Mouse (Mus musculus) forebrain, embryonic 12.5 days (tissue): ENCODE results near the gene Pphln1. TPM values are rescaled to one million over a fixed set of nuclear protein-coding genes. Genes with fewer than 3 reads are reported as not detected.

Source experiments
- ATAC-seq: fragments of 200-750 bp; cut with Nextera tagmentation; 2 replicates; pipeline ENCODE4 v1.8.0; 2017; ENCODE audit warnings: moderate TSS enrichment; ENCODE audit not compliant: low FRiP score
- H3K27ac ChIP-seq: fragments of 300-500 bp; sonication (generic); 2 replicates; pipeline ENCODE4 v1.5.1; 2016; ENCODE audit warnings: mild to moderate bottlenecking
- H3K27me3 ChIP-seq: fragments of 300-500 bp; sonication (generic); 2 replicates; pipeline ENCODE4 v1.6.1; 2016; ENCODE audit warnings: mild to moderate bottlenecking
- H3K36me3 ChIP-seq: fragments of 300-500 bp; sonication (generic); replicated peaks from 2 replicates; pipeline ENCODE4 v1.6.1; 2016; ENCODE audit warnings: mild to moderate bottlenecking
- H3K4me1 ChIP-seq: fragments of 300-500 bp; sonication (generic); 2 replicates; pipeline ENCODE4 v1.6.1; 2016
- H3K4me2 ChIP-seq: fragments of 300-500 bp; sonication (generic); 2 replicates; pipeline ENCODE4 v1.6.1; 2016; ENCODE audit warnings: mild to moderate bottlenecking, moderate library complexity
- H3K4me3 ChIP-seq: fragments of 300-500 bp; sonication (generic); replicated peaks from 2 replicates; pipeline ENCODE4 v1.5.1; 2016; ENCODE audit warnings: mild to moderate bottlenecking
- H3K9ac ChIP-seq: fragments of 300-500 bp; sonication (generic); 2 replicates; pipeline ENCODE4 v1.6.1; 2016; ENCODE audit warnings: mild to moderate bottlenecking
- H3K9me3 ChIP-seq: fragments of 300-500 bp; sonication (generic); 2 replicates; pipeline ENCODE4 v1.6.1; 2016
- WGBS: fragments of 180-500 bp; shearing (Covaris S2); methylation state at CpG from one replicate; pipeline ENCODE4 v1.1.7; 2016; 5-methylcytosine and 5-hydroxymethylcytosine counted together
- polyA plus RNA-seq: library from polyadenylated mRNA; unstranded; fragments of >200 nt; fragmentation: Nextera tagmentation; extraction: Ambion mirVana; gene quantifications from 2 replicates; pipeline ENCODE4 v1.2.1, GENCODE M21; 2016

Gene Pphln1
- polyA plus RNA-seq, 1 experiment from 2014 or later = 86.9 TPM

GRCm38 (mm10) chr15:93536191-93536590 lies 138.0 kb downstream of the Pphln1 start:
- H3K36me3 ChIP-seq = no peaks in the 10 kb centered on the region
- no peak for ATAC-seq
- H3K27ac ChIP-seq = no peak overlapping the region
- H3K9ac ChIP-seq = no peak overlapping the region
- no peak overlapping the region for H3K4me2 ChIP-seq
- no peaks in the 10 kb centered on the region for H3K27me3 ChIP-seq
- H3K9me3 ChIP-seq = no peaks in the 10 kb centered on the region
- H3K4me3 ChIP-seq = no peak overlapping the region
- WGBS = 75% methylated on average over 4 of the region's 4 CpGs
- no peaks in the 10 kb centered on the region for H3K4me1 ChIP-seq

DNA sequence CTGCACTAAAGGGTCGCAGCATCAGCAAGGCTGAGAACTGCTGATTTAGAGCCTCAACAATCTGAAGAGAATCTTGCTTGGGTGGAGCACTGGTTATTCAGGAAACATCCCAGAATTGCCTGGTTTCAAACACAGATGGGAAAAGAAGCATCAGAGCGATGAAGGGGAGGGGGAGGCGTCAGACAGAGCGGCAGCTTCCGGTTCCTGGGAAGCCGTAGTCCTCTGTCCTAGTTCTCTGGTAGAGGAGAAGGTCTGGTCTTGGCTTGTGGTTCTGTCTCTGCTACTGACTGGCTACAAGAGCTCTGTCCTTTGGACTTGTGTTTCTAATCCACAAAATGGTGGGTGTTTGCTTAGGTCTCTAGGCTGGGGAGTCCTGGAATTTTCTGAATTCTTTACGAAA lies 139.6 kb downstream of the Pphln1 start:
- Histone ChIP-seq H3K4me2 (no peak overlapping the region), H3K9ac (no peak overlapping the region), H3K4me1 (no peaks in the 10 kb centered on the region), H3K27me3 (no peaks in the 10 kb centered on the region), H3K9me3 (no peaks in the 10 kb centered on the region), H3K27ac (no peak overlapping the region), H3K4me3 (no peak overlapping the region), H3K36me3 (no peaks in the 10 kb centered on the region)
- WGBS = 83% methylated on average over 7 of the region's 7 CpGs
- ATAC-seq = no peak

DNA sequence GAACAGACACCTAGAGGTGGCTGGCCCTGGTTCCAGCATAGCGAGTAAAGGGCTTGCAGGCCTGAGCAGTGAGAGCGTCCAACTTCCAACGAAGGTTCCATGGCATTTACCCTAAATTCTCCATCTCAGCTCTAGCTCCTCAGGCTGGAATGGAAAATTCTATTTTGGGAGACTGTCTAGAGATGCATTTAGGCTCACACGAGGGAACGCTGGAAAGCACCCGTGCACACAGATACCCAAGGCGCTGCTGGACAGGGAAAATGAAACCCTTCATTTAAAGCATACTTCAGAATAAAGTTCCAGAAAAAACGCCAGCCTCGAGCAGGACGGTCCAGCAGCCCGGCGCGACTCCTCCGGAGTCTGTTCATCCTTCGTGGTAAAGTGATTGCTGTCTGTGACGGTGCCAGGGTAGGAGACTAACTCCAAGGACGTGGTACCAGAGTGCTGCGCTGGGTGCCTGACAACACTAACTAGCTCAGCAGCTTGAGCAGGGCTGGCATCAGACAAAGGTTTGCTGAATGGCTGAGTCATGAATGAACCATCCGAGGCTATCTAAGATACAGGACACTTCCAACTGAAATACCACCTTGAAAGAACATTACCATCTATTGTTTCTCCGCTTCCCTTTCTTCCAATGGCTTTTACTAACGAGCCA lies 140.5 kb downstream of the Pphln1 start:
- WGBS = 77% methylated on average over 21 of the region's 21 CpGs

DNA sequence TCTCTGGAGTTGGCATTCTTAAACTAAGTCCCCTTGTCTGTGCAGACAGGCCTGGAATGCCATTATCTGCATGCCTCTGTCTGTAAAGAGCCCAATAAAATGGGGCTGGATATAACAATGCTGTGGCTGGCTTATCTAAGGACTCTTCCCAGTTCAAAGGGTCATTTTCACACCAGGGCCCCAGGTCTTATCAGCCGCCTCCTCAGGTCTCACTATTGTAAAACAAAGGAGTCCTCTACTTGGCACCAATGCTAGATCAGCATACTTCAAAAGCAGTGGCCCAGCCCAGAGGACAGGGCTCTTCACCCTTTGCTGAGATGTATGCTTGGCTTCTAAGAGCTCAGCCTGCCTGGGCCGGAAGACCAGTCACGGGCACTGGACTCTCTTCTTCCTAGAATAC lies 141.3 kb downstream of the Pphln1 start:
- Histone ChIP-seq H3K4me1 (no peaks in the 10 kb centered on the region), H3K27ac (no peak overlapping the region), H3K4me3 (no peak overlapping the region), H3K4me2 (no peak overlapping the region), H3K9ac (no peak overlapping the region), H3K36me3 (no peaks in the 10 kb centered on the region), H3K9me3 (no peaks in the 10 kb centered on the region), H3K27me3 (no peaks in the 10 kb centered on the region)
- WGBS = 79% methylated on average over 3 of the region's 3 CpGs
- ATAC-seq = no peak

More for the DNA sequence above, 140.5 kb downstream of the Pphln1 start:
- Histone ChIP-seq H3K4me1 (no peaks in the 10 kb centered on the region), H3K36me3 (no peaks in the 10 kb centered on the region), H3K27ac (no peak overlapping the region), H3K9ac (no peak overlapping the region), H3K4me2 (no peak overlapping the region), H3K27me3 (no peaks in the 10 kb centered on the region), H3K9me3 (no peaks in the 10 kb centered on the region), H3K4me3 (no peak overlapping the region)
- no peak for ATAC-seq

Other genes starting within 250 kb of the Pphln1 start
- gene Gxylt1, start 123.2 kb upstream of the Pphln1 start, polyA plus RNA-seq = 19.4 and 20.0 TPM in 2 replicates
- gene Yaf2, start 61.4 kb upstream of the Pphln1 start, polyA plus RNA-seq = 91.1 and 93.1 TPM in 2 replicates
- 169 and 172 TPM in 2 replicates for gene Zcrb1, start within 50 bp of the Pphln1 start, polyA plus RNA-seq
- 9.0 and 11.0 TPM in 2 replicates for gene Prickle1, start 197.5 kb downstream of the Pphln1 start, polyA plus RNA-seq